Mouse (Mus musculus) MEL (cell line): ENCODE data around the gene Macrod2. TPM values are rescaled to one million over a fixed set of nuclear protein-coding genes. Genes with fewer than 3 reads are reported as not detected.

ENCODE experiments used
- DNase-seq: peaks from one replicate; pipeline ENCODE4 v3.0.0; 2011; ENCODE audit warnings: low read depth, low spot score
- H3K27ac ChIP-seq: 2 replicates; pipeline ENCODE4 v1.5.1; 2012; ENCODE audit warnings: low read depth, mild to moderate bottlenecking, control low read depth, low read length, moderate library complexity; ENCODE audit not compliant: control insufficient read depth
- H3K27me3 ChIP-seq, 2 experiments: fragments of 150-350 bp in 1 of 2; sonication (generic) in 1 of 2; 2 replicates each; pipeline ENCODE4 v1.6.1; 2012; ENCODE audit warnings: low read length in 2 of 2, mild to moderate bottlenecking in 2 of 2, improper control_type of control experiment in 1 of 2, moderate library complexity in 1 of 2; ENCODE audit not compliant: insufficient read depth in 2 of 2, control insufficient read depth in 1 of 2
- H3K36me3 ChIP-seq, 2 experiments: 2 replicates each; pipeline ENCODE4 v1.6.1; 2012 to 2014; ENCODE audit warnings: low read length in 2 of 2, improper control_type of control experiment in 1 of 2, inconsistent platforms in 1 of 2, mild to moderate bottlenecking in 1 of 2; ENCODE audit not compliant: insufficient read depth in 2 of 2, control insufficient read depth in 1 of 2
- H3K4me1 ChIP-seq, 2 experiments: fragments of 150-350 bp in 1 of 2; sonication (generic) in 1 of 2; 2 replicates each; pipeline ENCODE4 v1.6.1; 2012; ENCODE audit warnings: low read length in 2 of 2, improper control_type of control experiment in 1 of 2, mild to moderate bottlenecking in 1 of 2; ENCODE audit not compliant: insufficient read depth in 2 of 2, control insufficient read depth in 1 of 2
- H3K4me3 ChIP-seq, 2 experiments: fragments of 150-350 bp in 1 of 2; sonication (generic) in 1 of 2; 2 replicates each; pipeline ENCODE4 v1.5.1; 2012; ENCODE audit warnings: low read depth in 2 of 2, low read length in 2 of 2, mild to moderate bottlenecking in 2 of 2, moderate library complexity in 2 of 2, control low read depth in 1 of 2, improper control_type of control experiment in 1 of 2; ENCODE audit not compliant: control insufficient read depth in 1 of 2, insufficient read depth in 1 of 2
- H3K79me2 ChIP-seq: 2 replicates; pipeline ENCODE4 v1.6.1; 2012; ENCODE audit warnings: mild to moderate bottlenecking, low read length, moderate library complexity; ENCODE audit not compliant: control insufficient read depth, poor library complexity, insufficient read depth
- H3K9ac ChIP-seq: 2 replicates; pipeline ENCODE4 v1.6.1; 2012; ENCODE audit warnings: low read depth, mild to moderate bottlenecking, control low read depth, low read length, moderate library complexity; ENCODE audit not compliant: control insufficient read depth, poor library complexity, severe bottlenecking
- H3K9me3 ChIP-seq: fragments of 150-350 bp; sonication (generic); replicated peaks from 2 replicates; pipeline ENCODE4 v1.6.1; 2012; ENCODE audit warnings: mild to moderate bottlenecking, low read length, improper control_type of control experiment, moderate library complexity; ENCODE audit not compliant: insufficient read depth
- BHLHE40 ChIP-seq: IDR thresholded peaks from 2 replicates; pipeline ENCODE4 v1.6.1; 2012; ENCODE audit warnings: low read depth, mild to moderate bottlenecking, inconsistent platforms, low read length, improper control_type of control experiment, borderline replicate concordance
- CHD1 ChIP-seq: IDR thresholded peaks from 2 replicates; pipeline ENCODE4 v1.6.1; 2012; ENCODE audit warnings: low read depth, mild to moderate bottlenecking, inconsistent platforms, low read length, improper control_type of control experiment
- CHD2 ChIP-seq: IDR thresholded peaks from 2 replicates; pipeline ENCODE4 v1.6.1; 2011; ENCODE audit warnings: low read length, improper control_type of control experiment
- ELF1 ChIP-seq: IDR thresholded peaks from 2 replicates; pipeline ENCODE4 v1.6.1; 2014; ENCODE audit warnings: low read depth, mild to moderate bottlenecking, inconsistent platforms, low read length, improper control_type of control experiment, moderate library complexity
- GABPA ChIP-seq: IDR thresholded peaks from 2 replicates; pipeline ENCODE4 v1.6.1; 2012; ENCODE audit warnings: low read depth, mild to moderate bottlenecking, inconsistent platforms, low read length, improper control_type of control experiment, moderate library complexity
- GATA1 ChIP-seq: IDR thresholded peaks from 2 replicates; pipeline ENCODE4 v1.6.1; 2011; ENCODE audit warnings: low read depth, low read length, improper control_type of control experiment
- MAFK ChIP-seq: IDR thresholded peaks from 2 replicates; pipeline ENCODE4 v1.6.1; 2011; ENCODE audit warnings: low read depth, mild to moderate bottlenecking, low read length, improper control_type of control experiment, borderline replicate concordance
- MAZ ChIP-seq: IDR thresholded peaks from 2 replicates; pipeline ENCODE4 v1.6.1; 2012; ENCODE audit warnings: low read depth, mild to moderate bottlenecking, inconsistent platforms, low read length, improper control_type of control experiment
- MYC ChIP-seq: IDR thresholded peaks from 2 replicates; pipeline ENCODE4 v1.6.1; 2011; ENCODE audit warnings: low read depth, mild to moderate bottlenecking, low read length, improper control_type of control experiment, moderate library complexity
- NRF1 ChIP-seq: IDR thresholded peaks from 2 replicates; pipeline ENCODE4 v1.6.1; 2014; ENCODE audit warnings: low read depth, mild to moderate bottlenecking, inconsistent platforms, low read length, improper control_type of control experiment, moderate library complexity; ENCODE audit not compliant: poor library complexity, insufficient read depth, severe bottlenecking
- POLR2AphosphoS2 ChIP-seq: IDR thresholded peaks from 2 replicates; pipeline ENCODE4 v1.6.1; 2011; ENCODE audit warnings: low read length, improper control_type of control experiment
- POLR2AphosphoS5 ChIP-seq: IDR thresholded peaks from 2 replicates; pipeline ENCODE4 v1.6.1; 2012; ENCODE audit warnings: low read depth, borderline replicate concordance, mild to moderate bottlenecking, inconsistent platforms, low read length, moderate library complexity, mixed read lengths
- RAD21 ChIP-seq: IDR thresholded peaks from 2 replicates; pipeline ENCODE4 v1.6.1; 2011; ENCODE audit warnings: mild to moderate bottlenecking, low read depth, low read length, improper control_type of control experiment
- SMC3 ChIP-seq: IDR thresholded peaks from 2 replicates; pipeline ENCODE4 v1.6.1; 2011; ENCODE audit warnings: low read depth, low read length, improper control_type of control experiment
- TAL1 ChIP-seq: IDR thresholded peaks from 2 replicates; pipeline ENCODE4 v1.6.1; 2012; ENCODE audit warnings: mild to moderate bottlenecking, inconsistent platforms, low read length, moderate library complexity, mixed read lengths
- TBP ChIP-seq: IDR thresholded peaks from 2 replicates; pipeline ENCODE4 v1.8.0; 2011; ENCODE audit warnings: low read depth, low read length, improper control_type of control experiment
- TCF12 ChIP-seq: IDR thresholded peaks from 2 replicates; pipeline ENCODE4 v1.6.1; 2014; ENCODE audit warnings: low read depth, mild to moderate bottlenecking, inconsistent platforms, low read length, improper control_type of control experiment, moderate library complexity
- USF2 ChIP-seq, 2 experiments: IDR thresholded peaks; 2 replicates each; pipeline ENCODE4 v1.6.1; 2011 to 2012; ENCODE audit warnings: improper control_type of control experiment in 2 of 2, low read length in 2 of 2, borderline replicate concordance in 1 of 2, inconsistent platforms in 1 of 2, low read depth in 1 of 2, mild to moderate bottlenecking in 1 of 2; ENCODE audit not compliant: insufficient read depth in 1 of 2
- ZMIZ1 ChIP-seq: IDR thresholded peaks from 2 replicates; pipeline ENCODE4 v1.6.1; 2012; ENCODE audit warnings: low read depth, mild to moderate bottlenecking, inconsistent platforms, low read length, improper control_type of control experiment, moderate library complexity
- polyA plus RNA-seq, 2 experiments: library from polyadenylated mRNA; stranded (reverse) in 1 of 2; unstranded in 1 of 2; fragments of >175 nt in 1 of 2; fragments of >200 nt in 1 of 2; gene quantifications; 2 replicates each; pipeline versions ENCODE4 v1.2.1 to v1.2.4; 2012; ENCODE audit warnings: low replicate concordance in 2 of 2, low read depth in 1 of 2; ENCODE audit not compliant: insufficient read length in 2 of 2, insufficient read depth in 1 of 2, missing spikeins in 1 of 2
- total RNA-seq: library from RNA; depleted of rRNA; stranded (reverse); fragments of 300-350 nt; gene quantifications from 2 replicates; pipeline ENCODE4 v1.2.3, GENCODE M21; 2012

Gene Macrod2
- total and polyA plus RNA-seq, 3 experiments = not detected

DNA sequence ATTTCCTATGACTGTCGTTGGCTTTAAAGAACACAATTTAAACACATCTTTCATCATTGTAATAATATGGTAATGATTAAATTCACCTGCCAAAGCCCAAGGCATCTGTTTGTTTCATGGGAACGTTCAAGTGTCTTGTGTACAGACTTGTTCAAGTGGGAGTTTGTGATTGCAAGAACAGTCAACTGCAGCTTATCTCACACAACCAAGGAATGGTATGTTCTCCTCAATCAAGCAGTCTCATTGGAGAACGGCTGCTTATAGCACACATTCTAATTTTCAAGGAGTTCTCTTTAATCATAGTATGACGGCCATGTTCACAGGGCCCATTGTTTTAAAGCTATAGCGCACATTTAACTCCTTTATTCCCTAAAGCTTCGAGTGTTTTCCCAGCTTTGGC, 904.1 kb downstream of the Macrod2 start:
- Histone ChIP-seq H3K79me2 (no peaks in the 10 kb centered on the region), H3K4me1 (no peaks in the 10 kb centered on the region), H3K4me3 (no peak overlapping the region), H3K36me3 (no peaks in the 10 kb centered on the region), H3K9ac (no peak overlapping the region), H3K27ac (no peak overlapping the region), H3K9me3 (no peaks in the 10 kb centered on the region), H3K27me3 (no peaks in the 10 kb centered on the region)
- no peak for DNase-seq
- TF ChIP-seq NRF1 (no peak), POLR2AphosphoS5 (no peak), MAZ (no peak)

DNA sequence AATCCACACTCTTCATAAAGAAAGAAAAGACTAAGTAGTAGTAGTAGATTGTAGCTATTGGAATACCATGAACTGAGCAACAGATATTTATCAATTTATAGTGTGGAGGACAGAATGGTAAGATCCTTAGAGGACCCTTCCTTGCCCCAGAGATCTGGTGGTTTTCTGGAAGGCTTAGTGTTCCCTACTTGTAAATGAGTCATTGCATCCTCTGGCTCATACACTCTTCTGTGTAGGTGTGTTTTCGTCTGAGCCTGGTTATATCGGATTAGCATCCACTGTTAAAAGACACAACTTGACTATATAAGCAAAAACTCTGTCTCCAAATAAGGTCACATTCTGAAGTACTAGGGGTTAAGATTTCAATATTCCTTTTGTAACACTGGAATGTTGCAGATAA, 905.9 kb downstream of the Macrod2 start:
- H3K4me3 ChIP-seq = no peak overlapping the region
- no peak overlapping the region for H3K9ac ChIP-seq
- H3K79me2 ChIP-seq = no peaks in the 10 kb centered on the region
- DNase-seq = no peak
- H3K4me1 ChIP-seq = no peaks in the 10 kb centered on the region
- no peak for TF ChIP-seq POLR2AphosphoS2
- TF ChIP-seq ZMIZ1 = no peak
- TF ChIP-seq RAD21 = no peak
- TF ChIP-seq MYC = no peak
- TF ChIP-seq CHD1 = no peak
- TF ChIP-seq TCF12 = no peak
- no peak for TF ChIP-seq BHLHE40
- no peak for TF ChIP-seq USF2 (IDR thresholded peaks at IDR 0.05; ENCODE audit: borderline replicate concordance in 1 of 2, insufficient read depth in 1 of 2, low read depth in 1 of 2, low read length in 2 of 2)
- TF ChIP-seq ELF1 = no peak
- TF ChIP-seq GABPA = no peak
- no peak for TF ChIP-seq CHD2
- no peak for TF ChIP-seq MAZ
- TF ChIP-seq SMC3 = no peak
- no peak for TF ChIP-seq NRF1
- no peaks in the 10 kb centered on the region for H3K27me3 ChIP-seq
- no peaks in the 10 kb centered on the region for H3K9me3 ChIP-seq
- H3K36me3 ChIP-seq = no peaks in the 10 kb centered on the region
- no peak overlapping the region for H3K27ac ChIP-seq

DNA sequence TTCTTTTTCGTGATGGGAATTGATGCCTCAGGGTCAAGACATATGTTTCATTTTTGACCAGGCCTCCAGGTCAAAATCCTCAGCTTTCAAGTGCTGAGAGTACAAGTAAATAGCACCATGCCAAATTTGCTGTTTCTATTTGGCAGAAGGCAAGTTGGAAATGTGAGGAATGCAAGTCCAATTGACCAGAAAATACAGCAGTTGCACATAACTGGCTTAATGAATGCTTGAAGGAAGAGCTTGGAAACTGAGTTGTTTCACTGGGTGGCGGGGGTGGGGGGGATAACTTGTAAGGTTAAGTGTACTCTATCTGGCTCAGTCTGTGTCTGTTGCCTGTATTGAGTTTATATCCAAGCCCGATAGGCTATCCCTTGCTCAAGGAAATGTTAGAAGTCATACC, 913.3 kb downstream of the Macrod2 start:
- H3K9me3 ChIP-seq = no peaks in the 10 kb centered on the region
- no peaks in the 10 kb centered on the region for H3K27me3 ChIP-seq
- DNase-seq = no peak
- TF ChIP-seq BHLHE40 (no peak), TAL1 (no peak), CHD2 (no peak), RAD21 (no peak), TBP (no peak), MAFK (no peak), POLR2AphosphoS5 (no peak), SMC3 (no peak), GATA1 (no peak)
- no peaks in the 10 kb centered on the region for H3K4me1 ChIP-seq
- no peak overlapping the region for H3K4me3 ChIP-seq
- H3K79me2 ChIP-seq = no peaks in the 10 kb centered on the region
- no peak overlapping the region for H3K9ac ChIP-seq
- H3K27ac ChIP-seq = no peak overlapping the region
- H3K36me3 ChIP-seq = no peaks in the 10 kb centered on the region
